Mouse (Mus musculus): ENCODE measurements around the gene Klf17.
A peak's percentile ranks its signal among the peaks of the same experiment; 100 is the strongest.
"Not testable (repeated sequence)": the region's sequence is repeated elsewhere in the genome, so short reads cannot be mapped to it uniquely, and the experiment has no call there.

Klf17 gene

GRCm38 (mm10) chr4:117765416-117765815, at the start of gene Klf17:
Gene Klf17 (minus strand): TSS chr4:117765648.
- no peak for DNase-seq

GRCm38 (mm10) chr4:117814333-117814732, 48.9 kb upstream of the Klf17 start:
- DNase-seq, result no peak

GRCm38 (mm10) chr4:117813591-117814192, 48.2 kb upstream of the Klf17 start:
- peak; percentile 34 for DNase-seq

- DNase-seq, result no peak
Measured at GRCm38 (mm10) chr4:117810933-117811332, 45.5 kb upstream of the Klf17 start.

GRCm38 (mm10) chr4:117806992-117807391, 41.5 kb upstream of the Klf17 start:
- DNase-seq, result no peak

- DNase-seq, result no peak
Measured at GRCm38 (mm10) chr4:117799904-117800303, 34.5 kb upstream of the Klf17 start.

- no peak for DNase-seq
Measured at GRCm38 (mm10) chr4:117788308-117788707, 22.9 kb upstream of the Klf17 start.

- DNase-seq, result no peak
Measured at GRCm38 (mm10) chr4:117786963-117787362, 21.5 kb upstream of the Klf17 start.

GRCm38 (mm10) chr4:117782908-117783307, 17.5 kb upstream of the Klf17 start:
- no peak for DNase-seq

- DNase-seq, result no peak
Measured at GRCm38 (mm10) chr4:117772960-117773359, 7.5 kb upstream of the Klf17 start.

- DNase-seq, result peak; percentile 43
Measured at GRCm38 (mm10) chr4:117770935-117771334, 5.5 kb upstream of the Klf17 start.

GRCm38 (mm10) chr4:117760151-117760550, 5.3 kb downstream of the Klf17 start:
- no peak for DNase-seq

- not testable (repeated sequence) for DNase-seq
Measured at GRCm38 (mm10) chr4:117752469-117752868, 13.0 kb downstream of the Klf17 start.

- DNase-seq, result no peak
Measured at GRCm38 (mm10) chr4:117737559-117737958, 27.9 kb downstream of the Klf17 start.

- no peak for DNase-seq
Measured at GRCm38 (mm10) chr4:117731926-117732325, 33.5 kb downstream of the Klf17 start.

GRCm38 (mm10) chr4:117724112-117724511, 41.3 kb downstream of the Klf17 start, which contains the start of gene Gm12845:
Gene Gm12845 (plus strand): TSS chr4:117724412.
- no peak for DNase-seq

GRCm38 (mm10) chr4:117713303-117714098, 51.9 kb downstream of the Klf17 start:
- DNase-seq, result no peak

- no peak for DNase-seq
Measured at GRCm38 (mm10) chr4:117712314-117712713, 53.1 kb downstream of the Klf17 start.

GRCm38 (mm10) chr4:117708780-117709550, 56.5 kb downstream of the Klf17 start:
- no peak for DNase-seq
